Mouse (Mus musculus) heart, adult 2 months (tissue): ENCODE data around the gene Gga3. TPM values are rescaled to one million over a fixed set of nuclear protein-coding genes. Genes with fewer than 3 reads are reported as not detected.
A peak's percentile ranks its signal among the peaks of the same experiment; 100 is the strongest.

Source experiments
- DNase-seq, 2 experiments: peaks; one replicate each; pipeline ENCODE4 v3.0.0; 2021
- H3K27ac ChIP-seq: fragments of 200-600 bp; 2 replicates; pipeline ENCODE4 v1.8.1; 2022
- H3K27me3 ChIP-seq: fragments of 200-500 bp; 2 replicates; pipeline ENCODE4 v1.6.1; 2012; ENCODE audit warnings: mild to moderate bottlenecking, low read length, inconsistent platforms, mixed read lengths; ENCODE audit not compliant: control insufficient read depth, insufficient read depth
- H3K36me3 ChIP-seq: fragments of 200-500 bp; 2 replicates; pipeline ENCODE4 v1.6.1; 2012; ENCODE audit warnings: low read length, inconsistent platforms; ENCODE audit not compliant: control insufficient read depth, insufficient read depth
- H3K4me1 ChIP-seq: fragments of 200-500 bp; 2 replicates; pipeline ENCODE4 v1.6.1; 2011; ENCODE audit warnings: low read length; ENCODE audit not compliant: control insufficient read depth, insufficient read depth
- H3K4me3 ChIP-seq: fragments of 200-600 bp; 2 replicates; pipeline ENCODE4 v1.8.1; 2022
- H3K79me2 ChIP-seq: fragments of 200-500 bp; replicated peaks from 2 replicates; pipeline ENCODE4 v1.6.1; 2012; ENCODE audit warnings: mild to moderate bottlenecking, inconsistent platforms, low read length, moderate library complexity, mixed read lengths; ENCODE audit not compliant: control insufficient read depth, insufficient read depth
- H3K9ac ChIP-seq: fragments of 200-500 bp; 2 replicates; pipeline ENCODE4 v1.6.1; 2012; ENCODE audit warnings: low read depth, mild to moderate bottlenecking, control low read depth, inconsistent platforms, low read length, mixed read lengths
- CTCF ChIP-seq: fragments of 200-600 bp; IDR thresholded peaks from 2 replicates; pipeline ENCODE4 v1.8.1; 2022; ENCODE audit warnings: antibody characterized with exemption, mild to moderate bottlenecking, moderate library complexity
- EP300 ChIP-seq: fragments of 200-500 bp; IDR thresholded peaks from 2 replicates; pipeline ENCODE4 v1.6.1; 2011; ENCODE audit warnings: low read depth, low read length, control low read depth; ENCODE audit not compliant: insufficient read depth
- POLR2A ChIP-seq: fragments of 200-500 bp; IDR thresholded peaks from 2 replicates; pipeline ENCODE4 v1.6.1; 2011; ENCODE audit warnings: mild to moderate bottlenecking, low read depth, low read length, control low read depth; ENCODE audit not compliant: insufficient read depth
- WGBS: fragments of 180-500 bp; shearing (Covaris S2); methylation state at CpG from one replicate; pipeline ENCODE4 v1.1.7; 2018; 5-methylcytosine and 5-hydroxymethylcytosine counted together
- intact Hi-C: fragments of 180-260 bp; cut with DNase I; formaldehyde crosslinking; loops from one replicate; pipeline ENCODE4 v1.15.1; 2025
- polyA plus RNA-seq: library from polyadenylated mRNA; depleted of rRNA; stranded (reverse); fragments of >200 nt; gene quantifications from 2 replicates; pipeline ENCODE4 v1.2.3, GENCODE M21; 2012
- total RNA-seq, 2 experiments: library from RNA; stranded (reverse); gene quantifications; 2 replicates each; pipeline ENCODE4 v1.2.3; 2021

Gga3 gene
- total and polyA plus RNA-seq, 3 experiments = 16.5 to 20.3 (median 17.1) TPM

DNA sequence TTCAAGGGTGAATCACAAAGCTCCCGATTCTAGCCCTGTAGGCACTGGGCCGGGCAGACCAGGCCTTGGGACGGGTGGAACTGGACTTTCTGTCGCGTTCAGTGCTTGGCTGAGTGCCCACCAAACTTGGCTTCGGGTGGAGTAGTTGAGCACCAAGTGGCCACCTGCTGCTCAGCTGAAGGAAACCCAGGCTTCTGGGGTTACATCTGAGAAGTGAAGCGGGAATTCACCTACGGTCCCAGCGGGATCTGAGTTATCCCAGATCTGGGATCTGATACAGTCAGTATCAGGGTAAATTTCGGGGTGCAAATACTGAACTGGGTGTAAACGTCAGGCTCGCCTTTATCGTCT lies 8.2 kb upstream of the Gga3 start:
- TF ChIP-seq EP300 (no peak), CTCF (peak; percentile 40)
- intact Hi-C loops = loop anchor here (5.0 kb wide), 1 partner anchor 120 kb away; the partner anchor contains the start of gene Nt5c
- Histone ChIP-seq H3K27me3 (no peaks in the 10 kb centered on the region), H3K79me2 (no peaks in the 10 kb centered on the region), H3K9ac (peak overlapping the region; percentile 81), H3K4me1 (peaks cover 5% of the 10 kb centered on the region), H3K36me3 (no peaks in the 10 kb centered on the region), H3K27ac (peak overlapping the region; percentile 99), H3K4me3 (peak overlapping the region; percentile 90)
- peak; percentile 83 to 84 for DNase-seq
- WGBS = under 1% methylated on average over 13 of the region's 13 CpGs

DNA sequence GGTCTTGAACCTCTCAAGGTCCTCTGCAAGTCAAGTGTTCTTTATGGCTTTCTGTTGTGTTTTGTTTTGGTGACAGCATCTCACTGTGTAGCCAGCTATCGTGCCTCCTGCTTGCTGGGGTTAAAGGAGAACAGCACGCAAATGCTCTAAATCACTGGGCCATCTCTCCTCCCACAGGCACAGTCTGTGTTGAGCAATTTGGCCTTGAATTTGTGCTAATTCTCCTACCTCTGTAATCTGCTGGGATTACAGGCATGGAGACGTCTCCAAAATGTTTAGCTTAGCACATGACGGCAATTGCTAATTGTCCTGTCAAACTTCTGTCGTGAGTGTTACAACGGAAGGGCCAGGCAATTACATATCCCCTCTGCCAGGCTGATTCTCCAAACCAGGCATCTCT lies 7.3 kb upstream of the Gga3 start:
- TF ChIP-seq POLR2A (no peak), CTCF (no peak), EP300 (no peak)

DNA sequence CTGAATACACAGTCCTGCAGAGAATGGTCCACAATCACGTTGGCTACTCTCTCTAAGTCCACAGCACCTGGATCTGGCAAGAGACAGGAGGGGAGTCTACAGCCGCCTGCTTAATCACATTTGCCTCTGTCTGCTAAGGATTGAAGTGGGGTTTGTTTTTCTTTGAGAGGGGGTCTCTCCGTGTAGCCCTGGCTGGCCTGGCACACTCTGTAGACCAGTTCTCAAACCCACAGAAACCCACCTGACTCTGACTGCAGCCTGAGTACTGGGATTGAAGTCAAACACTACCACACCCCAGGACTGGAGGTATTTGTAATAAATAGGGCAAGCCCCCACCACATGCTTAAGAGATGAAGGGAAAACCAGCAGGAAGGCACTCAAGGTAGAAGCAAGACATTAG lies 5.7 kb upstream of the Gga3 start:
- H3K79me2 ChIP-seq = peaks cover under 1% of the 10 kb centered on the region; the same call in 1 of the 2 replicates
- DNase-seq = no peak

More for the DNA sequence above, 7.3 kb upstream of the Gga3 start:
- Histone ChIP-seq H3K4me3 (no peak overlapping the region), H3K36me3 (no peaks in the 10 kb centered on the region), H3K9ac (no peak overlapping the region), H3K27me3 (no peaks in the 10 kb centered on the region), H3K4me1 (peaks cover 5% of the 10 kb centered on the region), H3K27ac (no peak overlapping the region), H3K79me2 (no peaks in the 10 kb centered on the region)
- no peak for DNase-seq
- intact Hi-C loops = loop anchor here (5.0 kb wide), 1 partner anchor 119 kb away; the partner anchor contains the start of gene Nt5c
- 88% methylated on average over 6 of the region's 6 CpGs for WGBS

DNA sequence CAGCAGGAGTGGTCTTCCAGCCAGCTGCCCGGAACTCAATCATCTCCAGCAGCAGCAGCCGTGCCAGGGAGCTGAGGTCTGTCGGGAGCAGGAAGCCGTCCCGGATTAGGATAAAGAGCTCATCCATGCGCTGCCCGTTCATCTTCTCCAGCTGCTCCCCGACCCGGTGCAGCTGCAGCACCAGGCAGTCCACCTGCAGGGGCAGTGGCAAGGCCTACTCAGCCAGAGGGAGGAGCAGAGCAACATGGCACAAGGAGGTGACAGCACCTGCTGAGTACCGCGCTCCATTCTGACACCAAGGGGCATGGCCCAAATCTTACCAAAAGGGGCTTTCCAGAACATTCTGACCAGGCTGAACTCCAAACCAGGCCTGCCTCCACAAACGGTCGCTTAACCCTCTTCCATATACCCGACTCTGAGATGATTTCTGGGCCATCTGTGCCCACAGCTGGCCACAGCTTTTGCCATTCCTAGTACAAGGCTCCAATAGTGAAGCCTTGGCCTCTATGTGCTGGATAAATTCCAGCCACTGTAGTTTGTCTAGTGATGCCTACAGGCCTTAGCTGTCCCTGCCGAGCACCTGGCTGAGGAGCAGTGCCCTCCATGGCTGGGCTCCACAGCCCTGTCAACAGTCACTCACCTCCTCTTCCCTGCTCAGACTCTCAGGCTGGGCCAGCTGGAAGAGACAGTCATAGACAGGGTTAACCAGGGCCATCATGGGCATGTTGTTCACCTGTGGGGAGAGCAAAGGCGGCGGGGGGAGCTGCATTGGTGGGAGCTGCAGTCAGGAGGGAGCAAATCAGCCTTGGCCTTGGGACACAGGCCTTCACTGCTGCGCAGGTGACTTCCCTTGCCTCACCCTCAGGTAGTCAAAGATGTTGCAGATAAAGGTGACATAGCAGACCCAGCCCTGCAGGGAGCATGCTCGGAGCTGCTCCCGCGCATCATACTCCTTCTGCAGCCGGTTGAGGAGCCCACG lies 4.9 kb upstream of the Gga3 start:
- Histone ChIP-seq H3K79me2 (peaks cover 3% of the 10 kb centered on the region; the same call in 1 of the 2 replicates), H3K27ac (no peak overlapping the region), H3K36me3 (no peaks in the 10 kb centered on the region; the same call in 1 of the 2 replicates), H3K27me3 (no peaks in the 10 kb centered on the region), H3K4me1 (peaks cover 7% of the 10 kb centered on the region), H3K9ac (no peak overlapping the region), H3K4me3 (no peak overlapping the region)
- intact Hi-C loops = no loop called here
- no peak for DNase-seq
- TF ChIP-seq POLR2A (no peak), CTCF (no peak), EP300 (no peak)
- WGBS = 77% methylated on average over 23 of the region's 23 CpGs

More for the DNA sequence above, 5.7 kb upstream of the Gga3 start:
- Histone ChIP-seq H3K27me3 (no peaks in the 10 kb centered on the region), H3K4me1 (peaks cover 7% of the 10 kb centered on the region), H3K9ac (no peak overlapping the region), H3K27ac (no peak overlapping the region), H3K36me3 (no peaks in the 10 kb centered on the region; the same call in 1 of the 2 replicates), H3K4me3 (no peak overlapping the region)
- TF ChIP-seq CTCF = no peak
- TF ChIP-seq POLR2A = no peak
- no peak for TF ChIP-seq EP300
- WGBS = 70% methylated on average over 3 of the region's 3 CpGs
- intact Hi-C loops = no loop called here

DNA sequence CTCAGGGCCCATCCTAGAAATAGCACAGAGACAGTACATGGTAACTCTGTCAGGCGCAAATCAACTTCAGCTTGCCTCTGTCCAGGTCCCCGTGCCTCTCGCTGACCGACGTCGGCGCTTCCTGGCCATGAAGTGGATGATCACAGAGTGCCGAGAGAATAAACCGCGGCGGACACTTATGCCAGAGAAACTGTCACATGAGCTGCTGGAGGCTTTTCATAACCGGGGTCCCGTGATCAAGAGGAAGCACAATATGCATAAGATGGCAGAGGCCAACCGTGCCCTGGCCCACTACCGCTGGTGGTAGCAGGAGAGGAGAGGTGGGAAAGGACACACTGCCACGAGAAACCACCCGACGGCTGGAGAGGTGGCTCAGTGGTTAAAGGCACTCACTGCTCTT lies 2.9 kb upstream of the Gga3 start:
- 86% methylated on average over 18 of the region's 18 CpGs for WGBS
- no peaks in the 10 kb centered on the region; the same call in 1 of the 2 replicates for H3K36me3 ChIP-seq
- no peak overlapping the region for H3K27ac ChIP-seq
- TF ChIP-seq POLR2A = no peak
- TF ChIP-seq EP300 = no peak
- no peak for TF ChIP-seq CTCF
- no peaks in the 10 kb centered on the region for H3K27me3 ChIP-seq
- intact Hi-C loops = no loop called here
- H3K9ac ChIP-seq = no peak overlapping the region
- H3K4me1 ChIP-seq = peaks cover 4% of the 10 kb centered on the region; the same call in 1 of the 2 replicates
- DNase-seq = no peak
- peaks cover 3% of the 10 kb centered on the region; the same call in 1 of the 2 replicates for H3K79me2 ChIP-seq
- H3K4me3 ChIP-seq = no peak overlapping the region

DNA sequence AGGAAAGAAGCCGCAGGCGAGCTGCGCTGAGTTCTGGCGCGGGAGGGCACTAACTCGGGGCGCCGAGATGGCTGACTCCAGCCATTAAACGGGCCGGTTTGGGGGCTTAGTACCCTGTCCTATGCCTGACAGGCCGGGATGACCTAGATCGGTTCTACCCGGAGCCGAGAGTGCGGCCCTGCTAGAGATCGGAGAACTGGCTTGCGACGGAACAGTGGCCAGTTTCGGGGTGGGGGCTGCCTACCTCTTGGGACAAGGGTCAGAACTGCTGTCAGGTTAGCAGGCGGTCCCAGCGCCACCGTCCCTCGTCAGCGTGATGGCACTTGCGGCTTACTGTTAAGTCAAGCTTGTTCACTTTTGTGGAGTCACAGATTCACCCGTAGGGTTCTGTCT lies 449 bp upstream of the Gga3 start:
- TF ChIP-seq CTCF = no peak
- no peak for TF ChIP-seq POLR2A
- no peak for TF ChIP-seq EP300
- no peaks in the 10 kb centered on the region; the same call in 1 of the 2 replicates for H3K36me3 ChIP-seq
- peak overlapping the region; percentile 69 for H3K4me3 ChIP-seq
- H3K27ac ChIP-seq = peak overlapping the region; percentile 100
- under 1% methylated on average over 26 of the region's 26 CpGs for WGBS
- DNase-seq = no peak
- peak overlapping the region; percentile 78 for H3K9ac ChIP-seq
- peaks cover 3% of the 10 kb centered on the region for H3K79me2 ChIP-seq
- no peaks in the 10 kb centered on the region for H3K27me3 ChIP-seq
- intact Hi-C loops = loop anchor here (5.0 kb wide), 1 partner anchor 192 kb away; no protein-coding TSS in a partner anchor
- peaks cover 9% of the 10 kb centered on the region for H3K4me1 ChIP-seq
